Mouse (Mus musculus): ENCODE measurements at regions not wholly inside any gene's neighbourhood (a gene's known extent, or its start where the extent isn't known, plus 50 kb on each side); places are given as distances from the start of the nearest gene placed in this dataset.

GRCm38 (mm10) chr8:10781860-10782259 is 226.4 kb downstream of the Irs2 start:
- H3K4me1 ChIP-seq = no peaks in the 10 kb centered on the region
- H3K36me3 ChIP-seq = no peaks in the 10 kb centered on the region
- no peaks in the 10 kb centered on the region for H3K27me3 ChIP-seq
- no peak overlapping the region for H3K27ac ChIP-seq
- 88% methylated on average over 6 of the region's 6 CpGs for WGBS
- no peak overlapping the region for H3K4me2 ChIP-seq
- H3K4me3 ChIP-seq = no peak overlapping the region
- H3K9me3 ChIP-seq = no peaks in the 10 kb centered on the region
- no peak for ATAC-seq (ENCODE audit: insufficient number of reproducible peaks, low FRiP score, low TSS enrichment, low read depth)
- no peak overlapping the region for H3K9ac ChIP-seq

GRCm38 (mm10) chr8:10779636-10780035 is 228.6 kb downstream of the Irs2 start:
- no peak overlapping the region for H3K27ac ChIP-seq
- H3K9ac ChIP-seq = no peak overlapping the region
- H3K4me3 ChIP-seq = no peak overlapping the region
- H3K9me3 ChIP-seq = no peaks in the 10 kb centered on the region
- peaks cover 8% of the 10 kb centered on the region; the same call in 1 of the 2 replicates for H3K4me1 ChIP-seq
- ATAC-seq (ENCODE audit: insufficient number of reproducible peaks, low FRiP score, low TSS enrichment, low read depth) = no peak
- H3K4me2 ChIP-seq = no peak overlapping the region
- H3K27me3 ChIP-seq = no peaks in the 10 kb centered on the region
- H3K36me3 ChIP-seq = no peaks in the 10 kb centered on the region
- WGBS = 88% methylated on average over 7 of the region's 7 CpGs

GRCm38 (mm10) chr8:10775202-10776010 is 232.9 kb downstream of the Irs2 start:
- Histone ChIP-seq H3K36me3 (no peaks in the 10 kb centered on the region), H3K9ac (no peak overlapping the region), H3K27me3 (no peaks in the 10 kb centered on the region), H3K9me3 (no peaks in the 10 kb centered on the region), H3K4me1 (peaks cover 16% of the 10 kb centered on the region; the same call in 1 of the 2 replicates), H3K4me2 (no peak overlapping the region), H3K27ac (peak overlapping the region; percentile 62), H3K4me3 (no peak overlapping the region)
- WGBS = 16% methylated on average over 8 of the region's 8 CpGs
- peak; percentile 75; the same call in 1 of the 2 replicates for ATAC-seq (ENCODE audit: insufficient number of reproducible peaks, low FRiP score, low TSS enrichment, low read depth)

- H3K9me3 ChIP-seq = no peaks in the 10 kb centered on the region
- 0 out of 2 replicates have a peak, but pooled peaks have one; percentile 24 for ATAC-seq (ENCODE audit: insufficient number of reproducible peaks, low FRiP score, low TSS enrichment, low read depth)
- H3K27me3 ChIP-seq = no peaks in the 10 kb centered on the region
- peak overlapping the region; percentile 62; the same call in 1 of the 2 replicates for H3K27ac ChIP-seq
- H3K4me3 ChIP-seq = no peak overlapping the region
- H3K36me3 ChIP-seq = no peaks in the 10 kb centered on the region
- WGBS = 32% methylated on average over 3 of the region's 3 CpGs
- H3K4me2 ChIP-seq = no peak overlapping the region
- H3K4me1 ChIP-seq = peaks cover 16% of the 10 kb centered on the region; the same call in 1 of the 2 replicates
- no peak overlapping the region for H3K9ac ChIP-seq
Observed at GRCm38 (mm10) chr8:10774778-10775177, 233.5 kb downstream of the Irs2 start.

- Histone ChIP-seq H3K9ac (no peak overlapping the region), H3K27ac (no peak overlapping the region), H3K36me3 (no peaks in the 10 kb centered on the region), H3K9me3 (no peaks in the 10 kb centered on the region), H3K27me3 (no peaks in the 10 kb centered on the region), H3K4me3 (no peak overlapping the region), H3K4me1 (0 out of 2 replicates have a peak, but pooled peaks cover 2% of the 10 kb centered on the region), H3K4me2 (no peak overlapping the region)
- 79% methylated on average over 4 of the region's 4 CpGs for WGBS
- ATAC-seq (ENCODE audit: insufficient number of reproducible peaks, low FRiP score, low TSS enrichment, low read depth) = no peak
Observed at GRCm38 (mm10) chr8:10768181-10768580, 240.1 kb downstream of the Irs2 start.

GRCm38 (mm10) chr8:10763907-10764306 is 244.4 kb downstream of the Irs2 start:
- ATAC-seq (ENCODE audit: insufficient number of reproducible peaks, low FRiP score, low TSS enrichment, low read depth) = no peak
- Histone ChIP-seq H3K4me1 (peaks cover 28% of the 10 kb centered on the region), H3K27me3 (no peaks in the 10 kb centered on the region), H3K36me3 (no peaks in the 10 kb centered on the region), H3K27ac (no peak overlapping the region), H3K9ac (no peak overlapping the region), H3K9me3 (no peaks in the 10 kb centered on the region), H3K4me2 (no peak overlapping the region), H3K4me3 (no peak overlapping the region)
- 84% methylated on average over 2 of the region's 2 CpGs for WGBS

GRCm38 (mm10) chr8:10761694-10762305 is 246.5 kb downstream of the Irs2 start:
- Histone ChIP-seq H3K9me3 (no peaks in the 10 kb centered on the region), H3K27ac (peak overlapping the region; percentile 88), H3K27me3 (no peaks in the 10 kb centered on the region), H3K9ac (no peak overlapping the region), H3K4me1 (peaks cover 28% of the 10 kb centered on the region), H3K4me2 (no peak overlapping the region; the same call in 1 of the 2 replicates), H3K36me3 (no peaks in the 10 kb centered on the region), H3K4me3 (no peak overlapping the region)
- 32% methylated on average over 11 of the region's 11 CpGs for WGBS
- no peak; the same call in 1 of the 2 replicates for ATAC-seq (ENCODE audit: insufficient number of reproducible peaks, low FRiP score, low TSS enrichment, low read depth)

GRCm38 (mm10) chr8:10760851-10761693 is 247.2 kb downstream of the Irs2 start:
- H3K9ac ChIP-seq = peak overlapping the region; percentile 26; the same call in 1 of the 2 replicates
- peak overlapping the region; percentile 5; the same call in 1 of the 2 replicates for H3K4me3 ChIP-seq
- no peaks in the 10 kb centered on the region for H3K9me3 ChIP-seq
- peak overlapping the region; percentile 88 for H3K27ac ChIP-seq
- no peaks in the 10 kb centered on the region for H3K27me3 ChIP-seq
- WGBS = 7% methylated on average over 17 of the region's 17 CpGs
- H3K4me1 ChIP-seq = peaks cover 28% of the 10 kb centered on the region
- peak; percentile 90 for ATAC-seq (ENCODE audit: insufficient number of reproducible peaks, low FRiP score, low TSS enrichment, low read depth)
- H3K36me3 ChIP-seq = no peaks in the 10 kb centered on the region
- H3K4me2 ChIP-seq = peak overlapping the region; percentile 35

GRCm38 (mm10) chr8:10760231-10760630 is 248.0 kb downstream of the Irs2 start:
- H3K27me3 ChIP-seq = no peaks in the 10 kb centered on the region
- H3K4me2 ChIP-seq = peak overlapping the region; percentile 35; the same call in 1 of the 2 replicates
- peaks cover 28% of the 10 kb centered on the region for H3K4me1 ChIP-seq
- H3K36me3 ChIP-seq = no peaks in the 10 kb centered on the region
- H3K4me3 ChIP-seq = no peak overlapping the region
- no peaks in the 10 kb centered on the region for H3K9me3 ChIP-seq
- H3K9ac ChIP-seq = no peak overlapping the region
- H3K27ac ChIP-seq = peak overlapping the region; percentile 88
- no peak for ATAC-seq (ENCODE audit: insufficient number of reproducible peaks, low FRiP score, low TSS enrichment, low read depth)
- WGBS = 52% methylated on average over 6 of the region's 6 CpGs

- no peak for ATAC-seq (ENCODE audit: insufficient number of reproducible peaks, low FRiP score, low TSS enrichment, low read depth)
- H3K9me3 ChIP-seq = no peaks in the 10 kb centered on the region
- H3K27me3 ChIP-seq = no peaks in the 10 kb centered on the region
- H3K4me1 ChIP-seq = peaks cover 26% of the 10 kb centered on the region
- H3K27ac ChIP-seq = no peak overlapping the region
- 74% methylated on average over 4 of the region's 4 CpGs for WGBS
- no peak overlapping the region for H3K4me2 ChIP-seq
- H3K4me3 ChIP-seq = no peak overlapping the region
- no peaks in the 10 kb centered on the region for H3K36me3 ChIP-seq
- H3K9ac ChIP-seq = no peak overlapping the region
Observed at GRCm38 (mm10) chr8:10758151-10758550, 250.1 kb downstream of the Irs2 start.

- Histone ChIP-seq H3K4me1 (0 out of 2 replicates have a peak, but pooled peaks cover 6% of the 10 kb centered on the region), H3K4me2 (no peak overlapping the region), H3K27ac (no peak overlapping the region), H3K9me3 (no peaks in the 10 kb centered on the region), H3K9ac (no peak overlapping the region), H3K4me3 (no peak overlapping the region), H3K27me3 (no peaks in the 10 kb centered on the region), H3K36me3 (no peaks in the 10 kb centered on the region)
- ATAC-seq (ENCODE audit: insufficient number of reproducible peaks, low FRiP score, low TSS enrichment, low read depth) = no peak
- 88% methylated on average over 4 of the region's 4 CpGs for WGBS
Observed at GRCm38 (mm10) chr8:10754986-10755308, 253.3 kb downstream of the Irs2 start.
